Mouse (Mus musculus): ENCODE data around the gene Tstd3. TPM values are rescaled to one million over a fixed set of nuclear protein-coding genes. Genes with fewer than 3 reads are reported as not detected.
A peak's percentile ranks its signal among the peaks of the same experiment; 100 is the strongest.

Gene Tstd3
- total RNA-seq (2021) = 10 to 100 TPM in 1 of 2 experiments, 1 to 10 TPM in 1; 8.9 to 12.2 TPM
- polyA plus RNA-seq (2012; rRNA removed) = 0.54 and 0.56 TPM in 2 replicates
- long read RNA-seq, transcript Tstd3-201 (4 exons, 1,588 nt) = major isoform, 13 of 13 reads
- long read RNA-seq, partial matches to known transcripts = 0 of 13 reads
- long read RNA-seq, other reads (novel, unspliced or antisense) = 0 of 13 reads

GRCm38 (mm10) chr4:21766863-21767304 lies at the start of gene Tstd3, which contains the start of gene Usp45:
Gene Tstd3, minus strand, starts transcription at chr4:21767212.
Gene Usp45, plus strand, starts transcription at chr4:21767156.
- DNase-seq = peak; percentile 86

GRCm38 (mm10) chr4:21814029-21814428 lies 47.0 kb upstream of the Tstd3 start:
- DNase-seq = peak; percentile 27

GRCm38 (mm10) chr4:21812635-21813034 lies 45.6 kb upstream of the Tstd3 start:
- no peak for DNase-seq

GRCm38 (mm10) chr4:21810608-21811007 lies 43.6 kb upstream of the Tstd3 start:
- DNase-seq = no peak

GRCm38 (mm10) chr4:21807204-21807603 lies 40.2 kb upstream of the Tstd3 start:
- DNase-seq = no peak

- no peak for DNase-seq
Measured at GRCm38 (mm10) chr4:21801620-21802019, 34.6 kb upstream of the Tstd3 start.

- peak; percentile 33 for DNase-seq
Measured at GRCm38 (mm10) chr4:21801013-21801412, 34.0 kb upstream of the Tstd3 start.

DNA sequence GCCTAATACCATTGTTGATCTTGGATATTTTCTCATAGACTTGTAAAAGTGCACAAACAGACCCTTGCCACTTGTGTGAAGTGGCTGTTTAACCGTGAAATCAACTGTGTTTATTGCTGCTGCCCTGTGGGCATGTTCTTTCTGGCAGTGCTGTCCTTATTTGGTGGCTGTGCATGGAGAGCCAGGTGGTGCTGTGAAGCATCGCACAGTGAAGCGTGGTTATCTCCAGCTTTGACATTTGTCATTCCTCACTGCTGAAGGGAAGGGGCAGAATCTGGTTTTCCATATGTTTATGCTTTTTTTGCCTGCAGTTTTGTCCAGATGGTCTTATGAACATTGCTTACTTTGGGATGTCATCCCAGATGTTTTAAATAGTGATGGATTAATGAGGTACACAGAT lies 26.6 kb upstream of the Tstd3 start:
- no peak for DNase-seq

DNA sequence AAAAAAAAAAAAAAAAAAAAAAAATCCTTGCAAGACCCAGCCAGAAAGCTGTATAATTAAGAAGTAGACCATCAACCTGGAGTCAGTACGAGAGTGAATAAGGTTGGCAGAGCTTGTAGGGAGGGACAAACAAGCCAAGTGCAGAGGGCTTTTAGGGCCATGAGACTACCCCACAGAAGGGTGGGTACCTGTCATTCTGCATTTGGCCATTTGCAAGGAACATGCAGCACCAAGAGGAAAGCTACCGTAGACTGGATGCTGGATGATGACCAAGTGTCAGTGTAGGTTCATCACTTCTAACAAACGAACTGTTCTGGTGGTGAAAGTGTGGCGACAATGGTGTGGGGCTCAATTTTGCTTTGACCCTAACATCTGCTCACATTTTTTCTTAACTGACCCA lies 22.8 kb upstream of the Tstd3 start:
- DNase-seq = no peak

- DNase-seq = no peak
Measured at GRCm38 (mm10) chr4:21788903-21789302, 21.9 kb upstream of the Tstd3 start.

- DNase-seq = no peak
Measured at GRCm38 (mm10) chr4:21786268-21786667, 19.3 kb upstream of the Tstd3 start.

- no peak for DNase-seq
Measured at GRCm38 (mm10) chr4:21780816-21781726, 14.1 kb upstream of the Tstd3 start.

GRCm38 (mm10) chr4:21776946-21777265 lies 9.9 kb upstream of the Tstd3 start:
- no peak for DNase-seq

DNA sequence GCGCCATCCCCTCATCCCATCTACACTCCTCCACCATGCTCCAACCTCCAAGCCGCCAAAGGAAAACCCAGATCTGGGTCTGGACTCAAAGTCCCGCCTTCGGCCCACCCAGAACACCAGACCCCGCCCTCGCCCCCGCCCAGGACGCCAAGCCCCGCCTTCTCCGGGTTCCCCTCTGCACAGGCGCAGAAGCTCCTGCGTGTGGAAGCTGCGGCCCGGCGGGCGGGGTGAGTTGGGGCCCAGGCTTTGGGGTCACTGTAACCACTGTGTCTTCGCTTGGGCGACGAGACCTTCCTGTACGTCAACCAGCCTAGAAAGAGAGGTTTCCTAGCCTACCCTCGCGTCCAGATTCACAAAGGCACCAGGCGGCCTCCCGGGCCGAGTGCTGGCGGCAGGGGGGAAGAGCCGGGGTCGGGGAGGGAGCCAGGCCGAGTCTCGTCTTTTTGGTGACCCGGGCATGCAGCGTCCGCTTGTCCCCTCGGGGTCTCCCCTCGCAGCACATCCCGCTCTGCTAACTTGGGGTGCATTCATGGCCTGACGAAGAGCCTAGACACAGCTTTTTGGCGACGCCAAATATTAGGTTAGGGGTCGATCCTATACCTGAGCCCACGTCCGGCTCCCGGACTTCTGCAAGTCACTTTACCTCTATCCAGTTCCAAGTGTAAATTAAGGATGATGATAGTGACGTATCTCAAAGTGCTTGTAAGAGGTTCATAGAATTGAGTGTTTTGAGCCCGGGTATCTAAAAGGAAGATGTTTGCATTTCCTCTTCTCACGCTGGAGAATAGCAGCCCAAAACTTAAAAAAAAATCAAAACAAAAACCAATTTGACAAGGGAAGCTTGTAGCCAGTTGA lies 9.3 kb upstream of the Tstd3 start:
- peak; percentile 96 for DNase-seq

- DNase-seq = no peak
Measured at GRCm38 (mm10) chr4:21772306-21772705, 5.3 kb upstream of the Tstd3 start.

GRCm38 (mm10) chr4:21771064-21771463 lies 4.1 kb upstream of the Tstd3 start:
- no peak for DNase-seq

GRCm38 (mm10) chr4:21766171-21766862 lies 695 bp downstream of the Tstd3 start:
- peak; percentile 2 for DNase-seq

DNA sequence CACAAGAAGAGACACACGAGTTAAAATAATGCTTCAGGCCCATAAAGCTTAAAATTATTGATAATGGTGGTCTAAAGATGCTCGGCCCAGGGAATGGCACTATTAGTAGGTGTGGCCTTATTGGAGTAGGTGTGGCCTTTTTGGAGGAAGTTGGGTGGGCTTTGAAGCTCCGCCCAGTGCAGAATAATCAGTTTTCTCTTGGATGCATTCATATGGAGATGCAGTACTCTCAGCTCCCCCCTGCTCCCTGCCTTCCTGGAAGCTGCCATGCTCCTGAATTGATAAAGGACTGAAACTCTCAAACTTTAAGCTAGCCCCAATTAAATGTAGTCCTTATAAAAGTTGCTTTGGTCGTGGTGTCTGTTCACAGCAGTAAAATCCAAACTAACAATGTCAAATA lies 3.2 kb downstream of the Tstd3 start:
- no peak for DNase-seq

- no peak for DNase-seq
Measured at GRCm38 (mm10) chr4:21761416-21762160, 5.4 kb downstream of the Tstd3 start.

DNA sequence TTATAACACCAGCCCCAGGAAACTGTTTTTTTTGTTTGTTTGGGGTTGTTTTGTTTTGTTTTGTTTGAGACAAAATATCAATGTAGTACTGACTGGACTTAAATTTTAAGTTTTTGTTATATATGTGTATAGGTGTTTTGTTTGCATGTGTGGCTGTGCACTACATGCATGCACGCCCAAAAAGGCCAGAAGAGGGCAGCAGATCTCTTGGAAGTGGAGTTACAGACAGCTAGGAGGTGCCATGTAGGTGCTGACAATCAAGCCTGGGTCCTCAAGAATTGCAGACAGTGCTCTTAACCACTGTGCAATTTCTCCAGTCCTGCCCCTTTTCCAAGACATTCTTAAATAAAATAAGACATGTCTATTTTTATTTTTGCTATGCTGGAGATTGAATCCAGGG lies 8.2 kb downstream of the Tstd3 start:
- no peak for DNase-seq

- DNase-seq = no peak
Measured at GRCm38 (mm10) chr4:21755123-21755789, 11.8 kb downstream of the Tstd3 start.

Data from adrenal gland, adult 2 months (tissue).